Mouse (Mus musculus): ENCODE results near the gene Ndufv3. TPM values are rescaled to one million over a fixed set of nuclear protein-coding genes. Genes with fewer than 3 reads are reported as not detected.

The Ndufv3 gene
- polyA plus RNA-seq, 1 experiment from 2014 or later = 316 TPM

- Histone ChIP-seq H3K9ac (replicated peaks; ENCODE audit: low read depth, low read length) (no peak overlapping the region), H3K36me3 (ENCODE audit: control insufficient read depth, insufficient read depth) (peaks cover 6% of the 10 kb centered on the region; the same call in 1 of the 2 replicates), H3K9me3 (ENCODE audit: control insufficient read depth, low read length) (no peaks in the 10 kb centered on the region), H3K4me2 (ENCODE audit: low read length) (no peak overlapping the region), H3K4me3 (replicated peaks; ENCODE audit: low read length) (no peak overlapping the region), H3K4me1 (replicated peaks; ENCODE audit: control insufficient read depth, insufficient read depth, low read length) (no peaks in the 10 kb centered on the region), H3K27ac (ENCODE audit: low read length) (no peak overlapping the region), H3K27me3 (replicated peaks; ENCODE audit: control insufficient read depth, insufficient read depth, low read length) (no peaks in the 10 kb centered on the region)
- WGBS = 0% methylated on average over 2 of the region's 2 CpGs
- peak; percentile 88 for ATAC-seq
Measured at GRCm38 (mm10) chr17:31492416-31492815, 27.5 kb upstream of the Ndufv3 start.

- WGBS = 100% methylated on average over 1 of the region's 1 CpGs
- Histone ChIP-seq H3K4me3 (replicated peaks; ENCODE audit: low read length) (no peak overlapping the region), H3K4me2 (ENCODE audit: low read length) (no peak overlapping the region), H3K36me3 (ENCODE audit: control insufficient read depth, insufficient read depth) (peaks cover 16% of the 10 kb centered on the region), H3K27me3 (replicated peaks; ENCODE audit: control insufficient read depth, insufficient read depth, low read length) (no peaks in the 10 kb centered on the region), H3K9ac (replicated peaks; ENCODE audit: low read depth, low read length) (no peak overlapping the region), H3K9me3 (ENCODE audit: control insufficient read depth, low read length) (no peaks in the 10 kb centered on the region), H3K4me1 (replicated peaks; ENCODE audit: control insufficient read depth, insufficient read depth, low read length) (no peaks in the 10 kb centered on the region), H3K27ac (ENCODE audit: low read length) (no peak overlapping the region)
- no peak for ATAC-seq
Measured at GRCm38 (mm10) chr17:31494989-31495388, 24.9 kb upstream of the Ndufv3 start.

- H3K4me1 ChIP-seq (replicated peaks; ENCODE audit: control insufficient read depth, insufficient read depth, low read length) = no peaks in the 10 kb centered on the region
- H3K4me2 ChIP-seq (ENCODE audit: low read length) = no peak overlapping the region
- no peak overlapping the region for H3K27ac ChIP-seq (ENCODE audit: low read length)
- H3K9me3 ChIP-seq (ENCODE audit: control insufficient read depth, low read length) = no peaks in the 10 kb centered on the region
- ATAC-seq = no peak
- H3K4me3 ChIP-seq (replicated peaks; ENCODE audit: low read length) = no peak overlapping the region
- WGBS = 90% methylated on average over 6 of the region's 6 CpGs
- H3K27me3 ChIP-seq (replicated peaks; ENCODE audit: control insufficient read depth, insufficient read depth, low read length) = no peaks in the 10 kb centered on the region
- no peak overlapping the region for H3K9ac ChIP-seq (replicated peaks; ENCODE audit: low read depth, low read length)
- H3K36me3 ChIP-seq (ENCODE audit: control insufficient read depth, insufficient read depth) = peaks cover 22% of the 10 kb centered on the region
Measured at GRCm38 (mm10) chr17:31497726-31498125, 22.2 kb upstream of the Ndufv3 start.

- no peak overlapping the region for H3K4me2 ChIP-seq (ENCODE audit: low read length)
- no peaks in the 10 kb centered on the region for H3K27me3 ChIP-seq (replicated peaks; ENCODE audit: control insufficient read depth, insufficient read depth, low read length)
- no peak for ATAC-seq
- no peak overlapping the region for H3K9ac ChIP-seq (replicated peaks; ENCODE audit: low read depth, low read length)
- H3K27ac ChIP-seq (ENCODE audit: low read length) = no peak overlapping the region
- H3K36me3 ChIP-seq (ENCODE audit: control insufficient read depth, insufficient read depth) = peaks cover 28% of the 10 kb centered on the region
- no peaks in the 10 kb centered on the region for H3K4me1 ChIP-seq (replicated peaks; ENCODE audit: control insufficient read depth, insufficient read depth, low read length)
- WGBS = 95% methylated on average over 12 of the region's 12 CpGs
- no peak overlapping the region for H3K4me3 ChIP-seq (replicated peaks; ENCODE audit: low read length)
- no peaks in the 10 kb centered on the region for H3K9me3 ChIP-seq (ENCODE audit: control insufficient read depth, low read length)
Measured at GRCm38 (mm10) chr17:31499725-31500124, 20.2 kb upstream of the Ndufv3 start.

GRCm38 (mm10) chr17:31500416-31500815, 19.5 kb upstream of the Ndufv3 start:
- WGBS = 95% methylated on average over 8 of the region's 8 CpGs
- H3K9me3 ChIP-seq (ENCODE audit: control insufficient read depth, low read length) = no peaks in the 10 kb centered on the region
- no peak overlapping the region for H3K9ac ChIP-seq (replicated peaks; ENCODE audit: low read depth, low read length)
- H3K27me3 ChIP-seq (replicated peaks; ENCODE audit: control insufficient read depth, insufficient read depth, low read length) = no peaks in the 10 kb centered on the region
- H3K4me3 ChIP-seq (replicated peaks; ENCODE audit: low read length) = no peak overlapping the region
- ATAC-seq = no peak
- H3K4me2 ChIP-seq (ENCODE audit: low read length) = no peak overlapping the region
- H3K27ac ChIP-seq (ENCODE audit: low read length) = no peak overlapping the region
- no peaks in the 10 kb centered on the region for H3K4me1 ChIP-seq (replicated peaks; ENCODE audit: control insufficient read depth, insufficient read depth, low read length)
- H3K36me3 ChIP-seq (ENCODE audit: control insufficient read depth, insufficient read depth) = peaks cover 28% of the 10 kb centered on the region

GRCm38 (mm10) chr17:31500908-31501307, 19.0 kb upstream of the Ndufv3 start:
- Histone ChIP-seq H3K9ac (replicated peaks; ENCODE audit: low read depth, low read length) (no peak overlapping the region), H3K9me3 (ENCODE audit: control insufficient read depth, low read length) (no peaks in the 10 kb centered on the region), H3K4me2 (ENCODE audit: low read length) (no peak overlapping the region), H3K36me3 (ENCODE audit: control insufficient read depth, insufficient read depth) (peaks cover 27% of the 10 kb centered on the region), H3K27me3 (replicated peaks; ENCODE audit: control insufficient read depth, insufficient read depth, low read length) (no peaks in the 10 kb centered on the region), H3K4me3 (replicated peaks; ENCODE audit: low read length) (no peak overlapping the region), H3K4me1 (replicated peaks; ENCODE audit: control insufficient read depth, insufficient read depth, low read length) (no peaks in the 10 kb centered on the region), H3K27ac (ENCODE audit: low read length) (no peak overlapping the region)
- WGBS = 86% methylated on average over 3 of the region's 3 CpGs
- no peak for ATAC-seq

- 89% methylated on average over 12 of the region's 12 CpGs for WGBS
- Histone ChIP-seq H3K27me3 (replicated peaks; ENCODE audit: control insufficient read depth, insufficient read depth, low read length) (no peaks in the 10 kb centered on the region), H3K9me3 (ENCODE audit: control insufficient read depth, low read length) (no peaks in the 10 kb centered on the region), H3K4me3 (replicated peaks; ENCODE audit: low read length) (no peak overlapping the region), H3K9ac (replicated peaks; ENCODE audit: low read depth, low read length) (no peak overlapping the region), H3K4me1 (replicated peaks; ENCODE audit: control insufficient read depth, insufficient read depth, low read length) (no peaks in the 10 kb centered on the region), H3K36me3 (ENCODE audit: control insufficient read depth, insufficient read depth) (peaks cover 22% of the 10 kb centered on the region), H3K4me2 (ENCODE audit: low read length) (no peak overlapping the region), H3K27ac (ENCODE audit: low read length) (no peak overlapping the region)
- no peak for ATAC-seq
Measured at GRCm38 (mm10) chr17:31502261-31502927, 17.5 kb upstream of the Ndufv3 start.

- H3K36me3 ChIP-seq (ENCODE audit: control insufficient read depth, insufficient read depth) = peaks cover 13% of the 10 kb centered on the region
- no peak overlapping the region for H3K4me2 ChIP-seq (ENCODE audit: low read length)
- no peaks in the 10 kb centered on the region for H3K4me1 ChIP-seq (replicated peaks; ENCODE audit: control insufficient read depth, insufficient read depth, low read length)
- 94% methylated on average over 12 of the region's 12 CpGs for WGBS
- no peaks in the 10 kb centered on the region for H3K9me3 ChIP-seq (ENCODE audit: control insufficient read depth, low read length)
- H3K4me3 ChIP-seq (replicated peaks; ENCODE audit: low read length) = no peak overlapping the region
- H3K27me3 ChIP-seq (replicated peaks; ENCODE audit: control insufficient read depth, insufficient read depth, low read length) = no peaks in the 10 kb centered on the region
- no peak for ATAC-seq
- H3K9ac ChIP-seq (replicated peaks; ENCODE audit: low read depth, low read length) = no peak overlapping the region
- H3K27ac ChIP-seq (ENCODE audit: low read length) = no peak overlapping the region
Measured at GRCm38 (mm10) chr17:31503337-31503736, 16.6 kb upstream of the Ndufv3 start.

GRCm38 (mm10) chr17:31503936-31504335, 16.0 kb upstream of the Ndufv3 start:
- H3K27ac ChIP-seq (ENCODE audit: low read length) = no peak overlapping the region
- H3K9ac ChIP-seq (replicated peaks; ENCODE audit: low read depth, low read length) = no peak overlapping the region
- no peaks in the 10 kb centered on the region for H3K4me1 ChIP-seq (replicated peaks; ENCODE audit: control insufficient read depth, insufficient read depth, low read length)
- no peak for ATAC-seq
- peaks cover 15% of the 10 kb centered on the region for H3K36me3 ChIP-seq (ENCODE audit: control insufficient read depth, insufficient read depth)
- WGBS = 77% methylated on average over 2 of the region's 2 CpGs
- H3K4me2 ChIP-seq (ENCODE audit: low read length) = no peak overlapping the region
- H3K27me3 ChIP-seq (replicated peaks; ENCODE audit: control insufficient read depth, insufficient read depth, low read length) = no peaks in the 10 kb centered on the region
- H3K4me3 ChIP-seq (replicated peaks; ENCODE audit: low read length) = no peak overlapping the region
- H3K9me3 ChIP-seq (ENCODE audit: control insufficient read depth, low read length) = no peaks in the 10 kb centered on the region

GRCm38 (mm10) chr17:31505013-31505412, 14.9 kb upstream of the Ndufv3 start:
- Histone ChIP-seq H3K27me3 (replicated peaks; ENCODE audit: control insufficient read depth, insufficient read depth, low read length) (no peaks in the 10 kb centered on the region), H3K9ac (replicated peaks; ENCODE audit: low read depth, low read length) (no peak overlapping the region), H3K4me2 (ENCODE audit: low read length) (no peak overlapping the region), H3K9me3 (ENCODE audit: control insufficient read depth, low read length) (no peaks in the 10 kb centered on the region), H3K4me3 (replicated peaks; ENCODE audit: low read length) (no peak overlapping the region), H3K4me1 (replicated peaks; ENCODE audit: control insufficient read depth, insufficient read depth, low read length) (no peaks in the 10 kb centered on the region), H3K27ac (ENCODE audit: low read length) (no peak overlapping the region), H3K36me3 (ENCODE audit: control insufficient read depth, insufficient read depth) (peaks cover 14% of the 10 kb centered on the region)
- 40% methylated on average over 5 of the region's 5 CpGs for WGBS
- no peak for ATAC-seq
